Mouse (Mus musculus) hindbrain, embryonic 11.5 days (tissue): ENCODE results near the gene Idi1. TPM values are rescaled to one million over a fixed set of nuclear protein-coding genes. Genes with fewer than 3 reads are reported as not detected.
"Not testable (repeated sequence)": the region's sequence is repeated elsewhere in the genome, so short reads cannot be mapped to it uniquely, and the experiment has no call there.

Experiments
- ATAC-seq: fragments of 200-750 bp; cut with Nextera tagmentation; 2 replicates; pipeline ENCODE4 v1.8.0; 2017; ENCODE audit warnings: mild to moderate bottlenecking, moderate TSS enrichment, moderate library complexity; ENCODE audit not compliant: low FRiP score
- DNase-seq: peaks from one replicate; pipeline ENCODE4 v3.0.0-alpha.2; 2015; ENCODE audit warnings: low spot score
- H3K27ac ChIP-seq: fragments of 300-500 bp; sonication (generic); 2 replicates; pipeline ENCODE4 v1.5.1; 2014; ENCODE audit warnings: mild to moderate bottlenecking, low read depth, low read length
- H3K27me3 ChIP-seq: fragments of 300-500 bp; sonication (generic); 2 replicates; pipeline ENCODE4 v1.6.1; 2014; ENCODE audit warnings: mild to moderate bottlenecking, low read length, moderate library complexity, mixed read lengths; ENCODE audit not compliant: control insufficient read depth, insufficient read depth
- H3K36me3 ChIP-seq: fragments of 300-500 bp; sonication (generic); 2 replicates; pipeline ENCODE4 v1.6.1; 2014; ENCODE audit warnings: mild to moderate bottlenecking, low read length, moderate library complexity, mixed read lengths; ENCODE audit not compliant: control insufficient read depth, insufficient read depth
- H3K4me1 ChIP-seq: fragments of 300-500 bp; sonication (generic); replicated peaks from 2 replicates; pipeline ENCODE4 v1.6.1; 2014; ENCODE audit warnings: low read length, mixed read lengths; ENCODE audit not compliant: control insufficient read depth, insufficient read depth
- H3K4me2 ChIP-seq: fragments of 300-500 bp; sonication (generic); replicated peaks from 2 replicates; pipeline ENCODE4 v1.6.1; 2014; ENCODE audit warnings: mild to moderate bottlenecking, low read depth, low read length
- H3K4me3 ChIP-seq: fragments of 300-500 bp; sonication (generic); 2 replicates; pipeline ENCODE4 v1.5.1; 2014; ENCODE audit warnings: low read depth, low read length
- H3K9ac ChIP-seq: fragments of 300-500 bp; sonication (generic); 2 replicates; pipeline ENCODE4 v1.6.1; 2014; ENCODE audit warnings: low read depth, low read length
- H3K9me3 ChIP-seq: fragments of 300-500 bp; sonication (generic); 2 replicates; pipeline ENCODE4 v1.6.1; 2016; ENCODE audit warnings: low read length; ENCODE audit not compliant: control insufficient read depth
- WGBS: fragments of 180-500 bp; shearing (Covaris S2); extraction: QIAGEN DNeasy Blood & Tissue Kit; methylation state at CpG from one replicate; pipeline ENCODE4 v1.1.7; 2014; 5-methylcytosine and 5-hydroxymethylcytosine counted together
- polyA plus RNA-seq: library from polyadenylated mRNA; unstranded; fragments of >200 nt; fragmentation: Nextera tagmentation; extraction: Ambion mirVana; gene quantifications from 2 replicates; pipeline ENCODE4 v1.2.1, GENCODE M21; 2014

The Idi1 gene
- polyA plus RNA-seq: 165 and 176 TPM in 2 replicates

- Histone ChIP-seq H3K9me3 (no peaks in the 10 kb centered on the region), H3K4me1 (no peaks in the 10 kb centered on the region), H3K9ac (peak within 1 kb of the TSS; percentile 73), H3K4me2 (peak within 1 kb of the TSS; percentile 55), H3K4me3 (peak within 1 kb of the TSS; percentile 69), H3K27ac (peak within 1 kb of the TSS; percentile 95), H3K27me3 (no peaks in the 10 kb centered on the region), H3K36me3 (peaks cover 2% of the 10 kb centered on the region; the same call in 1 of the 2 replicates)
- DNase-seq (peak; percentile 96), ATAC-seq (peak; percentile 100)
- under 1% methylated on average over 46 of the region's 46 CpGs for WGBS
These were observed at the start of gene Idi1 for GRCm38 (mm10) chr13:8885445-8886184. TSS of gene Idi1 (plus strand) at chr13:8885501.

- H3K4me2 ChIP-seq: no peak overlapping the region
- H3K27ac ChIP-seq: no peak overlapping the region
- no peaks in the 10 kb centered on the region for H3K9me3 ChIP-seq
- 37% methylated on average over 3 of the region's 3 CpGs for whole genome bisulfite sequencing
- ATAC-seq (no peak), DNase-seq (no peak)
- no peaks in the 10 kb centered on the region for H3K27me3 ChIP-seq
- no peak overlapping the region for H3K9ac ChIP-seq
- no peak overlapping the region for H3K4me3 ChIP-seq
- H3K36me3 ChIP-seq: 0 out of 2 replicates have a peak, but pooled peaks cover 2% of the 10 kb centered on the region
- no peaks in the 10 kb centered on the region for H3K4me1 ChIP-seq
These were observed 46.9 kb upstream of the Idi1 start for GRCm38 (mm10) chr13:8838394-8838793.

- no peaks in the 10 kb centered on the region for H3K27me3 ChIP-seq
- no peaks in the 10 kb centered on the region for H3K9me3 ChIP-seq
- H3K4me1 ChIP-seq: no peaks in the 10 kb centered on the region
- H3K27ac ChIP-seq: no peak overlapping the region
- H3K4me3 ChIP-seq: no peak overlapping the region
- 91% methylated on average over 10 of the region's 10 CpGs for WGBS
- ATAC-seq: no peak
- H3K4me2 ChIP-seq: no peak overlapping the region
- DNase-seq: no peak
- H3K36me3 ChIP-seq: 0 out of 2 replicates have a peak, but pooled peaks cover 2% of the 10 kb centered on the region
- no peak overlapping the region for H3K9ac ChIP-seq
These were observed 46.2 kb upstream of the Idi1 start for GRCm38 (mm10) chr13:8839111-8839510.

GRCm38 (mm10) chr13:8839937-8840336 is 45.4 kb upstream of the Idi1 start:
- Histone ChIP-seq H3K9me3 (no peaks in the 10 kb centered on the region), H3K27ac (no peak overlapping the region), H3K4me1 (no peaks in the 10 kb centered on the region), H3K36me3 (0 out of 2 replicates have a peak, but pooled peaks cover 2% of the 10 kb centered on the region), H3K27me3 (no peaks in the 10 kb centered on the region), H3K4me2 (no peak overlapping the region), H3K9ac (no peak overlapping the region), H3K4me3 (no peak overlapping the region)
- WGBS: 81% methylated on average over 6 of the region's 6 CpGs
- ATAC-seq: no peak
- no peak for DNase-seq

GRCm38 (mm10) chr13:8840941-8841340 is 44.4 kb upstream of the Idi1 start:
- 98% methylated on average over 2 of the region's 2 CpGs for WGBS
- H3K9me3 ChIP-seq: no peaks in the 10 kb centered on the region
- ATAC-seq (no peak), DNase-seq (no peak)
- no peak overlapping the region for H3K9ac ChIP-seq
- no peak overlapping the region for H3K27ac ChIP-seq
- H3K27me3 ChIP-seq: no peaks in the 10 kb centered on the region
- no peaks in the 10 kb centered on the region for H3K4me1 ChIP-seq
- no peak overlapping the region for H3K4me3 ChIP-seq
- H3K4me2 ChIP-seq: no peak overlapping the region
- H3K36me3 ChIP-seq: 0 out of 2 replicates have a peak, but pooled peaks cover 2% of the 10 kb centered on the region

- H3K4me2 ChIP-seq, DNase-seq, H3K27me3 ChIP-seq, H3K36me3 ChIP-seq, H3K9ac ChIP-seq, H3K4me1 ChIP-seq, H3K4me3 ChIP-seq, H3K9me3 ChIP-seq, H3K27ac ChIP-seq, ATAC-seq: not testable (repeated sequence)
- WGBS: 93% methylated on average over 7 of the region's 7 CpGs
These were observed 43.5 kb upstream of the Idi1 start for GRCm38 (mm10) chr13:8841846-8842245.

- 0 out of 2 replicates have a peak, but pooled peaks cover 2% of the 10 kb centered on the region for H3K36me3 ChIP-seq
- H3K4me1 ChIP-seq: no peaks in the 10 kb centered on the region
- no peak for DNase-seq
- no peak overlapping the region for H3K4me2 ChIP-seq
- H3K4me3 ChIP-seq: no peak overlapping the region
- H3K27me3 ChIP-seq: no peaks in the 10 kb centered on the region
- H3K27ac ChIP-seq: no peak overlapping the region
- no peak for ATAC-seq
- 93% methylated on average over 3 of the region's 3 CpGs for WGBS
- H3K9me3 ChIP-seq: no peaks in the 10 kb centered on the region
- H3K9ac ChIP-seq: no peak overlapping the region
These were observed 43.0 kb upstream of the Idi1 start for GRCm38 (mm10) chr13:8842273-8842672.

GRCm38 (mm10) chr13:8847702-8848101 is 37.6 kb upstream of the Idi1 start:
- 55% methylated on average over 2 of the region's 2 CpGs for WGBS
- Histone ChIP-seq H3K4me3 (no peak overlapping the region), H3K4me2 (no peak overlapping the region), H3K9me3 (no peaks in the 10 kb centered on the region), H3K4me1 (no peaks in the 10 kb centered on the region), H3K9ac (no peak overlapping the region), H3K27me3 (no peaks in the 10 kb centered on the region), H3K27ac (no peak overlapping the region), H3K36me3 (peaks cover 4% of the 10 kb centered on the region; the same call in 1 of the 2 replicates)
- ATAC-seq: no peak
- peak; percentile 15 for DNase-seq

GRCm38 (mm10) chr13:8849311-8849710 is 36.0 kb upstream of the Idi1 start:
- peaks cover 4% of the 10 kb centered on the region; the same call in 1 of the 2 replicates for H3K36me3 ChIP-seq
- no peak overlapping the region for H3K9ac ChIP-seq
- no peaks in the 10 kb centered on the region for H3K9me3 ChIP-seq
- no peaks in the 10 kb centered on the region for H3K4me1 ChIP-seq
- H3K27me3 ChIP-seq: no peaks in the 10 kb centered on the region
- 65% methylated on average over 1 of the region's 1 CpGs for WGBS
- H3K4me3 ChIP-seq: no peak overlapping the region
- DNase-seq: peak; percentile 18
- no peak overlapping the region for H3K4me2 ChIP-seq
- ATAC-seq: peak; percentile 70
- no peak overlapping the region for H3K27ac ChIP-seq
